Mouse (Mus musculus) embryonic fibroblast, embryonic 13.5 days (primary cell): ENCODE data around the gene Adh1.

Source experiments
- CTCF ChIP-seq: IDR thresholded peaks from 2 replicates; pipeline ENCODE4 v1.5.1; 2011; ENCODE audit warnings: mild to moderate bottlenecking, control low read depth, low read length, moderate library complexity, borderline replicate concordance; ENCODE audit not compliant: insufficient read depth
- POLR2A ChIP-seq: IDR thresholded peaks from 2 replicates; pipeline ENCODE4 v1.6.1; 2011; ENCODE audit warnings: low read depth, mild to moderate bottlenecking, control low read depth, low read length, moderate library complexity

- TF ChIP-seq CTCF (no peak), POLR2A (no peak)
Observed at GRCm38 (mm10) chr3:138334320-138334719, 73.5 kb downstream of the Adh1 start.
